Mouse (Mus musculus): Measurements from ENCODE around the gene Hspa12b.

Hspa12b gene

DNA sequence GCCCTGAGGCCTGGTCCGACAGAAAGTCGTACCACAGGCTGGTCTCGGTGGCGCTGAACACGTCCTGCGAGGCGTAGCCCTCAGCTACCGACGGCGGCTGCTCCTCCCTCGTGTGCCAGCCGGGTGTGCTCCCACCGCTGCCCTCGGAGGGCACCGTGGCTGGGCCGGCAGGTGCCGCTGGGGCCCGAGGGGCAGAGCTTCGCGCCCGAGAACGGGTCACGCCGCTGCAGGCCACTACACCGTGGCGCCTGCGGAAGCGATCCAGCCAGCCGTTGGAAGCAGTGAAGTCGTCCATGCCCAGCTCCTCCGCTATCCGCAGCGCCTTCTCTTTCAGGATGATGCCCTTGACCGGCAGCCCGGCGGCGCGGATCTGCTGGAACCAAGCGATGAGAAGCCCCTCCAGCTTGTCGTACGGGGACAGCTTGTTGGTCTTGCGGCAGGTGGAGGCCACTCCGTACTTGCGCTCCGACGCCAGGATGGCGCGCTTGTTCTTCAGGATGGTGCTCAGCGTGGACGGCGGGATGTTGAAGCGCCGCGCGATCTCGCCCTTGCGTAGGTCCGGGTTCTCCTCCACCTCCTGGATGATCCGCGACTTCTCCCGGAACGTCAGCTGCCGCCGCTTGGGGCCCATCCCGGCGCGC is 52.3 kb downstream of the Hspa12b start:
- DNase-seq (ENCODE audit: low spot score): no peak

DNA sequence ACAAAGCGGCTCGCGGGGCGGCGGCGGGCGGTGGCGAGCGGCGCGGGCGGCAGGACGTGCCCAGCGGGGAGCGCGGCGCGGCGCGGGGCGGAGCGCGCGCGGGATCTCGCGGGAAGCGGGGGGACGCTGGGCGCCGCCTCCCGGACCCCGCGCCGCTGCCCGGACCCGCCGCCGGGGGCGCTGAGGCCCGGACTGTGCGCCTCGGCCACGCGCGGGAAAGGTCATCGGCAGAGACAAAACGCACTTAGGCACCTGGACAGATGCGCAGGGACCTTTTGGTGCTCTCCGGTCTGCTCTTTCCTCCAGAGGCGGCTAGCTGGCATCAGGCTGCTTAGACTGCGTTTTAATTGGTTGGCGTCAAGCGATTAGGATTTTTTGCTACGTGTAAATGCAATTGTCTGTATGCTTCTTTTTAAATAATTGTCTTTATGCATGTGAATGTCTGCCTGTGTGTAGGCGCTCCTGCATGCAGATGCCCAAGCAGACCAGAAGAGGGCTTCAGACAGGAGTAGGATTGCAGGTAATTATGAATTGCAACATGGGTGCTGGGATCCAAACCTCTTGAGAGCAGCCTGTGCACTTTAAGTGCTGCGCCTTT is 53.0 kb downstream of the Hspa12b start, which contains the start of gene Cenpb:
Cenpb (minus strand) TSS at position 78 of the 598 bp plus-strand sequence.
- no peak for DNase-seq (ENCODE audit: low spot score)

DNA sequence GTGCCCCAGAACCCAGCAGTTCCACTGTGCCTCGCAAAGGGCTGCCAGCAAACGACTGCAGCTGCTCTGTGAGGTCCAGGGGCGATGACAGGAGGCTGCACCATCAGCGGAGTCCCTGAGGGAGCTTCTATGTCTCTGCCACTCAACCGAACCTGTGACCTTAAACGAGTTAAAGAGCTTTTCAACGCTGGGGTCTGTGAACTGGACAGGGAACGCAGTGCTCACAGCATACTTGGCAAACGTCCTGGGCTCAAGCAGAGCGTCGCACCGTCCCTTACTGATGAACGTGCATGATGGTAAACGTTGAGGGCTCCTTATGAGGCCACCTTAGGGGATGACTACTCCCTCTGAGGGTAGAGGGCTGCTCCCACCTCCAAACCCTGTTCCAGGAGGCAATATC is 59.3 kb downstream of the Hspa12b start:
- DNase-seq (ENCODE audit: low spot score): no peak

DNA sequence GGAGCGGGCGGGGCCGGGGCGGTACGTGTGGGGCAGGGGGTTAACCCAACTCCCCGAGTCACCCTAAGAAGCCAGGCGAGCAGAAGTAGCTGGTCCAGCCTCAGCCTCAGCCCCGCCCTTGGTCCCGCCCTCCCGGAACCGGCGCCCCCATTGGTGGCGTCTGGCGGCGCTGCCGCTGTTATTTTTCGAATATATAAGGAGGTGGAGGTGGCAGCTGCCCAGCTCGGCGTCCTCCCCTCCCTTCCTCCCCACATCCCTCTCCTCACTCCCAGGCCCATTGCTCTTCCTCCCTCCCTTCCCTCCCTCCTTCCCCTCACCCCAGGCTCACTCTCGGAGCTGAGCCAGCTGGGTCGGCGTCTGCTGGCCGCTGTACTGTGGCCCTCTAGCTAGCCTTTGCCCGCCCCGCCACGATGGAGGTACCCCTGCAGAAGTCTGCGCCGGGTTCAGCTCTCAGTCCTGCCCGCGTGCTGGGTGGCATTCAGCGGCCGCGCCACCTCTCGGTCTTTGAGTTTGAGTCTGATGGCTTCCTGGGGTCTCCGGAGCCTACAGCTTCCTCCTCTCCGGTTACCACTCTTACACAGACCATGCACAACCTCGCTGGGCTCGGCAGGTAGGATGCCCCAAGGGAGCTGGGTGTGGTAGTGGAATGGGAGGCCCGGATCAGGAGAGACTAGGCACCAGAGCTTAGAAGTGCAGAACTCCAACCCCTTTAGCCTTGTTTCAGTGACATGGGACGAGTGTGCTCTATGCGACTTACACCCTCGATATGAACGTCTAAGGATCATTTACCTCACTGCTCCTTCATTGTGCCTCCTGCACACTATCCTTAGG is 59.9 kb downstream of the Hspa12b start, which contains the start of the genes Cdc25b and Spef1:
Cdc25b (plus strand) TSS at position 179 of the 831 bp plus-strand sequence.
Spef1 (minus strand) TSS at position 512 of the 831 bp plus-strand sequence.
- DNase-seq (ENCODE audit: low spot score): peak; percentile 80

DNA sequence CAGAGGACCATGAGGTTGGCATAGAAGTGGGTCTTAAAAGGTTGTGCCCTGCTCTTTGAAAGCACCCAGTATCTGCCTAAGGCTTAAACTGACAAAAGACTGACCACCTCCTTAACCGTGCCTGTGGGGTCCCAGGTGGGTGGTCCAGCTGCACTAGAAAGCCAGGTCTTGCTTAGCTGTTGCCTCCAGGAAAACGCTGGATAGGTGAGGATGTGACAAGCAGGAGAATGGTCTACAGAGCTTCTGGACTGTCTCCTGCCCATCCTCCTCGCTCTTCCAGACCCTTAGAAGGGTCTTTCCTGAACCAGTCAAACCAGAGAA is 60.5 kb downstream of the Hspa12b start:
- no peak for DNase-seq (ENCODE audit: low spot score)

DNA sequence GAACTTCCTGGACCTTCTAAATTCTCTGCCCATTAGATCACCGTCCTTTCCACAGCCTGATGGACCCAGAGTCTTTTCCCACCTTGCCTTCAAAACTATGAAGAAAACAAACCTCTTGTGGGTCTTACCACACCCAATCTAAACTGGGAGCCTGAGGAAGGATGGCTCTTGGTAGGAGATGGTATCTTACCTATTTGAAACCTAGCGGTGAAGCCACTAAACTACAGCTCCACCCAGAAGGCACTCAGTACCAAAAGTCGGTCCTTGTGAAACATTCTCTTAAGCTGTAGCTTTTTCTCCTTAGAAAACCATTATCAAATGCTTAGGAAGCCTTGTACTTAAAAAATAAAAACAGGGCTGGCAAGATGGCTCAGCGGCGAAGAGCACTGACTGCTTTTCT is 61.2 kb downstream of the Hspa12b start:
- no peak for DNase-seq (ENCODE audit: low spot score)

DNA sequence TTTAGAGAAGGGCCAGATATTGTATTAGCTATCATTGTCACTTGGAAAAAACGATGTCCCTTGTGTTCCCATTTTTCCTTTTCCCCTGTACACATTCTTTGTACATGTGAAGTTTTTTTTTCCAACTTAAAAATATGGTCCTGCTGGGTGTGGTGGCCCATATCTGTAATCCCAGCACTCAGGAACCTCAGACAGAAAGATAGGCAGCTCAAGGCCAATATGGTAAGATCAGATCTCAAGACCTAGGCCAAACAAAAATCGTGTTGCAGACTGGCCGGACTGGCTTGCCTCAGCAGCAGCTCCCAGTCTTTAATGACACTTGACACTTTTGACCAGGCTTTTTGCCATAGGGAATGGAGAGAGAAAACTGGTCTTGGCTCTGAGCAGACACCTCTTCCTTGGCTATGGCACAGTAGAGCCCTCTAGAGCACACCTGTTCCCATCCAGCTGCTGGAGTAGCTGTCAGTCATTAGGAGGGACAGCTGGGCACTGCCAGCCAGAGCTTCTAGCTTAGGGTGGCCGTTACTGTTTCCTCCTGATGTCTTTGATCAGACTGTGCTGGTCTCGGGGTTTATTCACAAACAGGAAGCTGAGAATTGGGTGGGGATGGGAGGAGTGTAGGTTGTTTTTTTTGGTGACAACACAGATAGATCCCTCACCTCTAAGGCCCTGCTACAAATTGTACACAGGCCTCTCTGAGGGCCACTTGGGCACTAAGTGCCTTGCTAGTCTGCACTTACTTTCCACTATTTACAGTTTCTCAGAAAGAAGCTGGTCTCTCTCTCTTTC is 62.6 kb downstream of the Hspa12b start:
- no peak for DNase-seq (ENCODE audit: low spot score)

DNA sequence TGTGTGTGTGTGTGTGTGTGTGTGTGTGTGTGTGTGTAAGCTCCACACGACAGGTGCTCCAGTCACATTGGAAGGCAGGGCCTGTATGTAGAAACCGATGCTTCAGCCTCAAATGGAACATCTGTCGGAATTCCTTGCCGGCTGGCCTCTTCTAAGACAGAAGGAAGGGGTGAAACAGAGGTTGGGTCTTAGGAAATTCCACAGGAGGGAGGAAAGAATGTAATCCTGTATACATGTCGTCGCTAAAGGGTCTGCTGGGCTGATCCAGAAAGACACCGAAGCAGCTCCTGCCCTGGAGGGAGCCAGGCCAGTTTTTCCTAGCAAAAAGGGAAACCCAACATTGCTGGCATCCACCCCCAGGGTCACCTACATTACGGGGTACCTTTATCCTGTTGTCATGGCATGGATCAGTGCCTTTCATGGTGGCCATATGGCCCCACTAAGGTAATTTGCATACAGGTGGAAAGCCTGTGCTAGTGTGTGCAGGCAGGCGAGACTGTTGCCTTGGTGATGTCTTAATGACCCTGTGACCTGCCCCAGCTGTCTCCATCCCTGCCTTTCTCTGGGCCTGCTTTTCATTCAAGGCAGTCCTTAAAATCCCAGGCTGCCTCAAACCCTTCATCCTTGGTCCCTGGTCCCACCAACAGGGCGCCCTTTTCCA is 63.4 kb downstream of the Hspa12b start:
- no peak for DNase-seq (ENCODE audit: low spot score)

DNA sequence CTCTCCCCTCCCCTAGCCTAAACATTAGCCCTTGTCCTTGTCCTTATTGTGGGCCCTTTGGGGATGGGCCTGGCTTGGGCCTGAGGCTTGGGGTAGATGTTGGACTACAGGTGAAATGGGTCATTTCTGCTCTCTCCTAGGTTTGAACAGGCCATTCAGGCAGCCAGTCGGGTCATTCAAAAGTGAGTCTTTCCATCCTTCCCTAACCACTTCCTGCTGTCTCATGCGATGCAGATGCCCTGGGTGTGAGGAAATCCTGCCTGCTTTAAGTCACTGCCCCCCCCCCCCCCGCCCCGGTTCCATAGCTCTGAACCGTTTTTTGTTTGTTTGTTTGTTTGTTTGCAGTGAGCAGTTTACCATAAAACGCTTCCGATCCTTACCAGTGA is 63.9 kb downstream of the Hspa12b start:
- DNase-seq (ENCODE audit: low spot score): no peak
